Mouse (Mus musculus) hindbrain, embryonic 14.5 days (tissue): ENCODE measurements around the gene Dctd. TPM values are rescaled to one million over a fixed set of nuclear protein-coding genes. Genes with fewer than 3 reads are reported as not detected.
A peak's percentile ranks its signal among the peaks of the same experiment; 100 is the strongest.

Experiments used
- ATAC-seq: fragments of 200-750 bp; cut with Nextera tagmentation; 2 replicates; pipeline ENCODE4 v1.8.0; 2017; ENCODE audit warnings: moderate number of reproducible peaks, mild to moderate bottlenecking, moderate TSS enrichment, moderate library complexity; ENCODE audit not compliant: low FRiP score
- DNase-seq: peaks from one replicate; pipeline ENCODE4 v3.0.0-alpha.2; 2015; ENCODE audit warnings: low spot score
- H3K27ac ChIP-seq: fragments of 300-500 bp; sonication (generic); 2 replicates; pipeline ENCODE4 v1.5.1; 2014; ENCODE audit warnings: mild to moderate bottlenecking, moderate library complexity
- H3K27me3 ChIP-seq: fragments of 300-500 bp; sonication (generic); 2 replicates; pipeline ENCODE4 v1.6.1; 2014; ENCODE audit warnings: mild to moderate bottlenecking, low read length, mixed read lengths; ENCODE audit not compliant: control insufficient read depth, insufficient read depth
- H3K36me3 ChIP-seq: fragments of 300-500 bp; sonication (generic); replicated peaks from 2 replicates; pipeline ENCODE4 v1.6.1; 2014; ENCODE audit not compliant: control insufficient read depth, insufficient read depth
- H3K4me1 ChIP-seq: fragments of 300-500 bp; sonication (generic); replicated peaks from 2 replicates; pipeline ENCODE4 v1.6.1; 2014; ENCODE audit warnings: antibody characterized with exemption, low read length, mixed read lengths; ENCODE audit not compliant: control insufficient read depth, insufficient read depth
- H3K4me2 ChIP-seq: fragments of 300-500 bp; sonication (generic); replicated peaks from 2 replicates; pipeline ENCODE4 v1.6.1; 2014; ENCODE audit warnings: mild to moderate bottlenecking, moderate library complexity
- H3K4me3 ChIP-seq: fragments of 300-500 bp; sonication (generic); replicated peaks from 2 replicates; pipeline ENCODE4 v1.5.1; 2014; ENCODE audit warnings: mild to moderate bottlenecking, low read length
- H3K9ac ChIP-seq: fragments of 300-500 bp; sonication (generic); 2 replicates; pipeline ENCODE4 v1.6.1; 2014
- H3K9me3 ChIP-seq: fragments of 300-500 bp; sonication (generic); 2 replicates; pipeline ENCODE4 v1.6.1; 2016; ENCODE audit warnings: low read length; ENCODE audit not compliant: control insufficient read depth
- WGBS: fragments of 180-500 bp; shearing (Covaris S2); extraction: QIAGEN DNeasy Blood & Tissue Kit; methylation state at CpG from one replicate; pipeline ENCODE4 v1.1.7; 2014; 5-methylcytosine and 5-hydroxymethylcytosine counted together
- polyA plus RNA-seq: library from polyadenylated mRNA; unstranded; fragments of >200 nt; fragmentation: Nextera tagmentation; extraction: Ambion mirVana; gene quantifications from 2 replicates; pipeline ENCODE4 v1.2.1, GENCODE M21; 2014

The Dctd gene
- 11.8 and 12.3 TPM in 2 replicates for polyA plus RNA-seq

GRCm38 (mm10) chr8:48098792-48099191 lies at the start of gene Dctd:
Gene Dctd, plus strand, starts transcription at chr8:48099092.
- 93% methylated on average over 12 of the region's 12 CpGs for WGBS
- Histone ChIP-seq H3K27ac (peak within 1 kb of the TSS; percentile 32; the same call in 1 of the 2 replicates), H3K4me3 (peak within 1 kb of the TSS; percentile 26), H3K36me3 (no peaks in the 10 kb centered on the region), H3K9ac (peak within 1 kb of the TSS; percentile 41), H3K4me1 (peaks cover 9% of the 10 kb centered on the region), H3K4me2 (peak within 1 kb of the TSS; percentile 55), H3K9me3 (no peaks in the 10 kb centered on the region), H3K27me3 (no peaks in the 10 kb centered on the region)
- no peak for ATAC-seq
- no peak for DNase-seq

- no peak overlapping the region for H3K4me3 ChIP-seq
- no peak overlapping the region for H3K9ac ChIP-seq
- WGBS = 87% methylated on average over 5 of the region's 5 CpGs
- no peaks in the 10 kb centered on the region for H3K9me3 ChIP-seq
- no peaks in the 10 kb centered on the region for H3K27me3 ChIP-seq
- DNase-seq (no peak), ATAC-seq (no peak)
- H3K4me2 ChIP-seq = no peak overlapping the region
- H3K27ac ChIP-seq = no peak overlapping the region
- H3K36me3 ChIP-seq = no peaks in the 10 kb centered on the region
- no peaks in the 10 kb centered on the region for H3K4me1 ChIP-seq
Observed at GRCm38 (mm10) chr8:48053611-48054010, 45.3 kb upstream of the Dctd start.

GRCm38 (mm10) chr8:48063526-48064072 lies 35.3 kb upstream of the Dctd start:
- no peak overlapping the region for H3K4me3 ChIP-seq
- DNase-seq = no peak

GRCm38 (mm10) chr8:48074149-48074548 lies 24.7 kb upstream of the Dctd start:
- ATAC-seq = no peak
- Histone ChIP-seq H3K27me3 (no peaks in the 10 kb centered on the region), H3K27ac (no peak overlapping the region), H3K4me1 (no peaks in the 10 kb centered on the region), H3K9ac (no peak overlapping the region), H3K36me3 (no peaks in the 10 kb centered on the region), H3K9me3 (no peaks in the 10 kb centered on the region), H3K4me3 (no peak overlapping the region), H3K4me2 (no peak overlapping the region)
- WGBS = 91% methylated on average over 2 of the region's 2 CpGs
- DNase-seq = no peak

More at GRCm38 (mm10) chr8:48063526-48064072, 35.3 kb upstream of the Dctd start:
- Histone ChIP-seq H3K27me3 (no peaks in the 10 kb centered on the region), H3K9me3 (no peaks in the 10 kb centered on the region), H3K36me3 (no peaks in the 10 kb centered on the region), H3K4me1 (no peaks in the 10 kb centered on the region), H3K9ac (no peak overlapping the region), H3K27ac (no peak overlapping the region), H3K4me2 (no peak overlapping the region)
- WGBS = 84% methylated on average over 5 of the region's 5 CpGs
- no peak for ATAC-seq

- ATAC-seq (no peak), DNase-seq (no peak)
- Histone ChIP-seq H3K4me1 (no peaks in the 10 kb centered on the region), H3K36me3 (no peaks in the 10 kb centered on the region), H3K9me3 (no peaks in the 10 kb centered on the region), H3K27ac (no peak overlapping the region), H3K4me3 (no peak overlapping the region), H3K4me2 (no peak overlapping the region), H3K9ac (no peak overlapping the region), H3K27me3 (no peaks in the 10 kb centered on the region)
- 76% methylated on average over 10 of the region's 10 CpGs for WGBS
Observed at GRCm38 (mm10) chr8:48082343-48082742, 16.5 kb upstream of the Dctd start.

- no peaks in the 10 kb centered on the region for H3K36me3 ChIP-seq
- H3K4me3 ChIP-seq = no peak overlapping the region
- H3K4me2 ChIP-seq = no peak overlapping the region
- no peaks in the 10 kb centered on the region for H3K4me1 ChIP-seq
- H3K27me3 ChIP-seq = no peaks in the 10 kb centered on the region
- no peak for DNase-seq
- WGBS = 84% methylated on average over 8 of the region's 8 CpGs
- no peak for ATAC-seq
- no peaks in the 10 kb centered on the region for H3K9me3 ChIP-seq
- no peak overlapping the region for H3K27ac ChIP-seq
- no peak overlapping the region for H3K9ac ChIP-seq
Observed at GRCm38 (mm10) chr8:48090661-48091060, 8.2 kb upstream of the Dctd start.

GRCm38 (mm10) chr8:48095378-48095777 lies 3.5 kb upstream of the Dctd start:
- Histone ChIP-seq H3K36me3 (no peaks in the 10 kb centered on the region), H3K27me3 (no peaks in the 10 kb centered on the region), H3K4me3 (no peak overlapping the region), H3K9me3 (no peaks in the 10 kb centered on the region), H3K4me1 (peaks cover 9% of the 10 kb centered on the region), H3K9ac (no peak overlapping the region), H3K4me2 (no peak overlapping the region), H3K27ac (no peak overlapping the region)
- no peak for ATAC-seq
- no peak for DNase-seq
- WGBS = 90% methylated on average over 5 of the region's 5 CpGs

- 6% methylated on average over 21 of the region's 21 CpGs for WGBS
- H3K9ac ChIP-seq = peak overlapping the region; percentile 41
- H3K9me3 ChIP-seq = no peaks in the 10 kb centered on the region
- peak overlapping the region; percentile 55 for H3K4me2 ChIP-seq
- DNase-seq = peak; percentile 84
- peak overlapping the region; percentile 26 for H3K4me3 ChIP-seq
- peaks cover 9% of the 10 kb centered on the region for H3K4me1 ChIP-seq
- no peaks in the 10 kb centered on the region for H3K36me3 ChIP-seq
- ATAC-seq = peak; percentile 92
- peak overlapping the region; percentile 58 for H3K27ac ChIP-seq
- no peaks in the 10 kb centered on the region for H3K27me3 ChIP-seq
Observed at GRCm38 (mm10) chr8:48097131-48097794, 1.6 kb upstream of the Dctd start.

- Histone ChIP-seq H3K4me3 (peak overlapping the region; percentile 26), H3K36me3 (no peaks in the 10 kb centered on the region), H3K27me3 (no peaks in the 10 kb centered on the region), H3K27ac (peak overlapping the region; percentile 32; the same call in 1 of the 2 replicates), H3K4me1 (peaks cover 9% of the 10 kb centered on the region), H3K9ac (peak overlapping the region; percentile 41), H3K4me2 (peak overlapping the region; percentile 55), H3K9me3 (no peaks in the 10 kb centered on the region)
- no peak for DNase-seq
- ATAC-seq = no peak
- 46% methylated on average over 13 of the region's 13 CpGs for WGBS
Observed at GRCm38 (mm10) chr8:48098081-48098639, 732 bp upstream of the Dctd start.
